Mouse (Mus musculus) erythroblast, embryonic 14.5 days (primary cell): ENCODE measurements around the gene Cdca5.

Source experiments
- GATA1 ChIP-seq: IDR thresholded peaks from 2 replicates; pipeline ENCODE4 v1.6.1; 2012; ENCODE audit warnings: low read length, inconsistent platforms, mixed read lengths
- TAL1 ChIP-seq: IDR thresholded peaks from 3 replicates; pipeline ENCODE4 v1.6.1; 2012; ENCODE audit warnings: low read length, inconsistent platforms, mixed read lengths

DNA sequence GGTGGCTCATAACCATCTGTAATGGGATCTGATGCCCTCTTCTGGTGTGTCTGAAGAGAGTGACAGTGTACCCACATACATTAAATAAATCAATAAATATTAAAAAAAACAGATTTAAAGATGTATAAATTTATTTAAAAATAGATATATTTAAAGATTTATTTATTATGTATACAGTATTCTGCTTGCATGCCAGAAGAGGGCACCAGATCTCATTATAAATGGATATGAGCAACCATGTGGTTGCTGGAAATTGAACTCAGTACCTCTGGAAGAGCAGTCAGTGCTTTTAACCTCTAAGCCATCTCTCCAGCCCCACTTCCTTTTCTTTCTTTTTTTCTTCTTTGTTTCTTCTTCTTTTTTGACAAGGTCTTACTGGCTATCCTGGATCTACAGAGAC, 44.8 kb upstream of the Cdca5 start:
- TF ChIP-seq GATA1 (no peak), TAL1 (no peak)
